Mouse (Mus musculus) limb, embryonic 11.5 days (tissue): ENCODE measurements at regions not wholly inside any gene's neighbourhood (a gene's known extent, or its start where the extent isn't known, plus 50 kb on each side); places are given as distances from the start of the nearest gene placed in this dataset.

ENCODE experiments used
- ATAC-seq: fragments of 200-750 bp; cut with Nextera tagmentation; 2 replicates; pipeline ENCODE4 v1.8.0; 2017; ENCODE audit warnings: low read depth; ENCODE audit not compliant: insufficient number of reproducible peaks, low FRiP score, low TSS enrichment
- DNase-seq: peaks from one replicate; pipeline ENCODE4 v3.0.0-alpha.2; 2015; ENCODE audit warnings: low spot score
- H3K27ac ChIP-seq: fragments of 300-500 bp; sonication (generic); replicated peaks from 2 replicates; pipeline ENCODE4 v1.5.1; 2014; ENCODE audit warnings: low read depth, mild to moderate bottlenecking, low read length
- H3K27me3 ChIP-seq: fragments of 300-500 bp; sonication (generic); 2 replicates; pipeline ENCODE4 v1.6.1; 2014; ENCODE audit warnings: mild to moderate bottlenecking, low read length, mixed read lengths; ENCODE audit not compliant: control insufficient read depth, insufficient read depth
- H3K36me3 ChIP-seq: fragments of 300-500 bp; sonication (generic); 2 replicates; pipeline ENCODE4 v1.6.1; 2014; ENCODE audit warnings: mild to moderate bottlenecking, low read length, moderate library complexity, mixed read lengths; ENCODE audit not compliant: control insufficient read depth, insufficient read depth
- H3K4me1 ChIP-seq: fragments of 300-500 bp; sonication (generic); 2 replicates; pipeline ENCODE4 v1.6.1; 2014; ENCODE audit warnings: low read length, mixed read lengths; ENCODE audit not compliant: control insufficient read depth, insufficient read depth
- H3K4me2 ChIP-seq: fragments of 300-500 bp; sonication (generic); 2 replicates; pipeline ENCODE4 v1.6.1; 2014; ENCODE audit warnings: low read depth, mild to moderate bottlenecking, moderate library complexity; ENCODE audit not compliant: severe bottlenecking
- H3K4me3 ChIP-seq: fragments of 300-500 bp; sonication (generic); 2 replicates; pipeline ENCODE4 v1.5.1; 2014; ENCODE audit warnings: low read depth, low read length
- H3K9ac ChIP-seq: fragments of 300-500 bp; sonication (generic); 2 replicates; pipeline ENCODE4 v1.6.1; 2014; ENCODE audit warnings: mild to moderate bottlenecking, low read length
- H3K9me3 ChIP-seq: fragments of 300-500 bp; sonication (generic); 2 replicates; pipeline ENCODE4 v1.6.1; 2016; ENCODE audit warnings: low read length; ENCODE audit not compliant: control insufficient read depth
- WGBS: fragments of 180-500 bp; shearing (Covaris S2); extraction: QIAGEN DNeasy Blood & Tissue Kit; methylation state at CpG from one replicate; pipeline ENCODE4 v1.1.7; 2014; 5-methylcytosine and 5-hydroxymethylcytosine counted together

- ATAC-seq = no peak
- no peak overlapping the region for H3K4me2 ChIP-seq
- no peaks in the 10 kb centered on the region for H3K27me3 ChIP-seq
- DNase-seq = no peak
- H3K4me3 ChIP-seq = no peak overlapping the region
- H3K27ac ChIP-seq = no peak overlapping the region
- WGBS = 50% methylated on average over 2 of the region's 2 CpGs
- no peaks in the 10 kb centered on the region for H3K4me1 ChIP-seq
- no peaks in the 10 kb centered on the region for H3K36me3 ChIP-seq
- H3K9ac ChIP-seq = no peak overlapping the region
- H3K9me3 ChIP-seq = no peaks in the 10 kb centered on the region
Observed at GRCm38 (mm10) chr19:19976776-19977175, 414.0 kb downstream of the Anxa1 start.

- no peak overlapping the region for H3K27ac ChIP-seq
- ATAC-seq (no peak), DNase-seq (no peak)
- H3K4me2 ChIP-seq = no peak overlapping the region
- WGBS = 85% methylated on average over 3 of the region's 3 CpGs
- H3K4me1 ChIP-seq = no peaks in the 10 kb centered on the region
- H3K27me3 ChIP-seq = no peaks in the 10 kb centered on the region
- H3K9me3 ChIP-seq = no peaks in the 10 kb centered on the region
- H3K4me3 ChIP-seq = no peak overlapping the region
- H3K36me3 ChIP-seq = no peaks in the 10 kb centered on the region
- H3K9ac ChIP-seq = no peak overlapping the region
Observed at GRCm38 (mm10) chr19:19969780-19970512, 420.8 kb downstream of the Anxa1 start.

- Histone ChIP-seq H3K4me2 (no peak overlapping the region), H3K4me3 (no peak overlapping the region), H3K4me1 (no peaks in the 10 kb centered on the region), H3K27ac (no peak overlapping the region), H3K9ac (no peak overlapping the region), H3K27me3 (no peaks in the 10 kb centered on the region), H3K36me3 (no peaks in the 10 kb centered on the region), H3K9me3 (no peaks in the 10 kb centered on the region)
- 87% methylated on average over 5 of the region's 5 CpGs for WGBS
- no peak for DNase-seq
- ATAC-seq = no peak
Observed at GRCm38 (mm10) chr19:19969335-19969734, 421.4 kb downstream of the Anxa1 start.

GRCm38 (mm10) chr19:19945247-19945646 is 445.5 kb downstream of the Anxa1 start:
- DNase-seq = no peak
- no peaks in the 10 kb centered on the region for H3K4me1 ChIP-seq
- 78% methylated on average over 1 of the region's 1 CpGs for WGBS

GRCm38 (mm10) chr19:19942697-19943096 is 448.0 kb downstream of the Anxa1 start:
- ATAC-seq (no peak), DNase-seq (no peak)
- no peaks in the 10 kb centered on the region for H3K4me1 ChIP-seq
- no peak overlapping the region for H3K4me3 ChIP-seq
- H3K9ac ChIP-seq = no peak overlapping the region
- no peaks in the 10 kb centered on the region for H3K9me3 ChIP-seq
- H3K27me3 ChIP-seq = no peaks in the 10 kb centered on the region
- 50% methylated on average over 3 of the region's 3 CpGs for WGBS
- H3K4me2 ChIP-seq = no peak overlapping the region
- H3K27ac ChIP-seq = no peak overlapping the region
- no peaks in the 10 kb centered on the region for H3K36me3 ChIP-seq

More at GRCm38 (mm10) chr19:19945247-19945646, 445.5 kb downstream of the Anxa1 start:
- Histone ChIP-seq H3K9me3 (no peaks in the 10 kb centered on the region), H3K4me3 (no peak overlapping the region), H3K36me3 (no peaks in the 10 kb centered on the region), H3K27me3 (no peaks in the 10 kb centered on the region), H3K4me2 (no peak overlapping the region), H3K9ac (no peak overlapping the region), H3K27ac (no peak overlapping the region)
- no peak for ATAC-seq

GRCm38 (mm10) chr19:19921109-19921508 is 469.6 kb downstream of the Anxa1 start:
- WGBS = 85% methylated on average over 2 of the region's 2 CpGs
- Histone ChIP-seq H3K27me3 (no peaks in the 10 kb centered on the region), H3K4me3 (no peak overlapping the region), H3K9ac (no peak overlapping the region), H3K27ac (no peak overlapping the region), H3K9me3 (no peaks in the 10 kb centered on the region), H3K36me3 (no peaks in the 10 kb centered on the region), H3K4me1 (no peaks in the 10 kb centered on the region), H3K4me2 (no peak overlapping the region)
- ATAC-seq = no peak
- no peak for DNase-seq

- 86% methylated on average over 8 of the region's 8 CpGs for WGBS
- Histone ChIP-seq H3K27me3 (no peaks in the 10 kb centered on the region), H3K9ac (no peak overlapping the region), H3K4me1 (no peaks in the 10 kb centered on the region), H3K27ac (no peak overlapping the region), H3K9me3 (no peaks in the 10 kb centered on the region), H3K36me3 (no peaks in the 10 kb centered on the region), H3K4me3 (no peak overlapping the region), H3K4me2 (no peak overlapping the region)
- ATAC-seq = no peak
- no peak for DNase-seq
Observed at GRCm38 (mm10) chr19:19885933-19886710, 504.6 kb downstream of the Anxa1 start.

GRCm38 (mm10) chr19:19880895-19881294 is 509.8 kb downstream of the Anxa1 start:
- Histone ChIP-seq H3K9me3 (no peaks in the 10 kb centered on the region), H3K4me3 (no peak overlapping the region), H3K9ac (no peak overlapping the region), H3K27ac (no peak overlapping the region), H3K4me1 (no peaks in the 10 kb centered on the region), H3K27me3 (no peaks in the 10 kb centered on the region), H3K36me3 (no peaks in the 10 kb centered on the region), H3K4me2 (no peak overlapping the region)
- DNase-seq (no peak), ATAC-seq (no peak)
